Mouse (Mus musculus) adrenal gland, adult (tissue): ENCODE measurements at regions not wholly inside any gene's neighbourhood (a gene's known extent, or its start where the extent isn't known, plus 50 kb on each side); places are given as distances from the start of the nearest gene placed in this dataset.

Source experiments
- DNase-seq, 2 experiments: peaks; one replicate each; pipeline ENCODE4 v3.0.0; 2022 to 2023; ENCODE audit warnings: low spot score in 1 of 2; ENCODE audit not compliant: inconsistent age in 2 of 2

- DNase-seq, result no peak
These were observed 137.4 kb upstream of the Daam1 start for GRCm38 (mm10) chr12:71693346-71694038.

- peak; percentile 27 to 80 for DNase-seq
These were observed 129.1 kb upstream of the Daam1 start for GRCm38 (mm10) chr12:71701753-71702152.

DNA sequence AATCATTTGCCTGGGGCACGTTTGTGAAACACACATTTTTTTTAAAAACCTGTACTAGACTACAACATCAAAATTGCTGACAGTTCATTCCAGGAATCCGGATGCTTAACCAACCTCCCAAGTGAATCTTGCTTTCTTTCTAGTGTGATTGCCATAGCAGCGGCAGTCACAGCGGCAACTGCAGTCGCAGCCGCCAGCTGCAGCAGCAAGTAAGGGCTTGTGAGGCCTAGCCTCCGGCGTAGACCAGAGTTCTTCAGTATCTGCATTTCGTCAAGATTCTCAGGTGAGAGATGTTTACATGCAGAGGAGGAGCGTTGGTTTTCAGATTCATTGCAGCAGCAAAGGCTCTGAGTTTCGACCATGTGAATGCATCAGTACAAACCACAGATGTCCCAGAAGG is 128.7 kb upstream of the Daam1 start:
- no peak for DNase-seq

DNA sequence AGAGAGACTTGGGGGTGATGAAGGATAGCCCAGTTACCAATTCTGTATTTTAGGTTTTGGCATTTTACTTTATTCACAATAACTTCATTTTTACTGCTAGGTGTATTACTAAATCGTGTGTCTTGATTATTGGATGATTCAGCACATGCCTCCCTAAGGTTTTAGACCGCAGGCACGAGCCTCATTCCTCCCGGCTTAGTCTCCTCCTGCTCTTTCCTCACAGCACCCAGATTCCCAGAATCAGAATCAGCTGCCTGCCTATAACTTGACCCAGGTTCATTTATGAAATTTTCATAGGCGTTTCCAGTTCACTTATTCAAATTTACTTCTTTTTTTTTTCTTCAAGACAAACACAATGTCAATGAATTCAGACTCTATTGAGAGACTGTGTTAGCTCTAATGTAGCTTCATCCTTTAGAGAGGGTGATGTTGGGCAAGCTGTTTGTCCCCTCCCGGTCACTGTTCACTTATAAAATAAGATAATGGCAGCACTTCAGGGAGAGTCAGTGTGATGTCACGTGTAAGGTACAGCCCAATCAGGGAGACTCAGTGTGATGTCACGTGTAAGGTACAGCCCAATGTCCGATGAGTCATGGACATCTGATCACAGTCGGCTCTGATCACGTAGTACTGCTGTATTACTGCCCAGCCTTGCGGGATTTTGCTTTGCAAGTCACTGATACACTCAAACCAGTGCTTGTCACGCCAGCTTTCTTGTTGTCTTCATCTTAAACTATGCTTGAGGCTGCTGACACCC is 127.6 kb upstream of the Daam1 start:
- peak; percentile 23 to 40 for DNase-seq

DNA sequence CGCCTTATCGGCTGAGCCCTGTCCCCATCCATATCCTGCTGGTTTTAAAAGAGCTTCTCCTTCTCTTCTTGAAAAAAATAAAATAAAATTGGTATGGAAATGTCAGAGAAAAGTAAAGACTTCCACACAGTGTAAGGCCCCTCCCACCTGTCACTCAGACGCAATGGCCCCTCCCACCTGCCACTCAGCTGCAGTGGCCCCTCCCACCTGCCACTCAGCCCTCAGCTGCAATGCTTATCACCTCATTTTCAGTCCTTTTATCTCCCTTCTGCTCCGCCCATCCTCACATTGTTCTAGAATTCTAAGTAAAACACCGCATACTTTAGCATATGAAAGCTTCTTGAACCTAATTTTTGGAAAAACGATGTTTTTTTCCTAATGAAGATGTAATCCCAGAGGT is 126.4 kb upstream of the Daam1 start:
- DNase-seq, result no peak

- DNase-seq, result peak; percentile 65 to 90
These were observed 123.0 kb upstream of the Daam1 start for GRCm38 (mm10) chr12:71707727-71708369.

GRCm38 (mm10) chr12:71714606-71715005 is 116.3 kb upstream of the Daam1 start:
- no peak for DNase-seq

- peak in 1 of 2 experiments; percentile 27 for DNase-seq
These were observed 112.5 kb upstream of the Daam1 start for GRCm38 (mm10) chr12:71718412-71718811.

DNA sequence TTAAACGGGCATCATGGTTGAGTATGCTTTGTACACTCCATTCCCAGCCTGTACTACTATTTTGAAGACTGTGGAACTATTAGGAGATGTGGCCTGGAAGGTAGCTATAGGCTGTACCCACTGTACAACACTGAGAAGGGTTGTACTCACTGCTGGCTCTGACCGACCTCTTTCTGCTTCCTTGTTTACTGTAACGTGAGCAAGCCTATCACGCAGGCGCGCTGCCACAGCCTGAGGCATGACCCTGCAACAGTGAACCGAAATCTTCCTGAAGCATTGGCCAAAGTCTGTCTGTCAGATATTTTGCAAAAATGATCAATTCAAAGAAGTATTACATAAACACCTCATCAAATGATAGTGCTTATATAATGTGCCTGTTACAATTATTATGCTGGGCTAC is 112.0 kb upstream of the Daam1 start:
- DNase-seq, result no peak

DNA sequence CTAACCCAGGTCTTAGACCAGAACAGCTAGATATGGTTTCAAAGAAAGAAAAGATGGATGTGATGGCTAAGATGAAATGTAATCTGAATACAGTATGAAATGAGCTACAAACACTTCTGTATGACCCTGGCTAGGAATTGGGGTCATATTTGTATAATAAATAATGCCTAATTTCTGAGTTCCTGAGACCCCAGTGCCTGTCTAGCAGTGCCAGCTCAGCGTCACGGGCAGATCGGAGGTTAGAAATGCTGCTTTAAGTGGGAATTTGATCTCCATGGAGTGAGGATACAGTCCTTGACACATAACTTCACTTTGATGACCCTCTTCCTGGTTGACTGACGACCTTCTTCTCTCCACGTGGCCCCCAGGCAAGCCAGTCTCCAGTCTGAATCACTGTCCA is 105.7 kb upstream of the Daam1 start:
- no peak for DNase-seq

DNA sequence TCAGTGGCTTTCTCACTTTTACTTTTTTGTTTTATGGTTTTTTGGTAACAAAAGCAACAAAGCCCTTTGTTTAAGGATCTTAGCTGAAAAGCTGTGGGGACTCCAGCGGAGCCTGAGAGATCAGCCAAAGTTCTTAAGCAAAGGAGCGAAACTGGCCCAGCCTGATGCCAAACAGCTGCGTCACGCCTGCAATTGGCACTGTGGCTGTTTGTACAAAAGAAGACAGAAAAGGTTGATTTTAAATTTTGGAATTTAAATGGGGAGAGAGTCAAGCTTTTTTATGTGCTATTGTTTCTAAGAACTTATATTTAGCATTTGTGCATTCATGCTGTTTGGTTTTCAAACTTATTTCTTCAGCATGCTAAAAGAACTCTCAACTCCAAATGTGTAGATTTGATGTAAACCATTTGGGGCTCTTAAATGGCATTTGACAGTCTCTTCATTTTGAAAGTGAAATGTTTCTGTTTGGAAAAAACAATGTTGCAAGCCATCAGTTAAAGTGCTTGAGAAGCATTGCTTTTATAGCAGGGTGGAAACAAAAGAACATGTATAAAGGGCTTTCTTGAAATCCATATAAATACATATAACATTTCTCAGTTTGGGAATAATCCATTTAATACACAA is 105.1 kb upstream of the Daam1 start:
- no peak for DNase-seq

DNA sequence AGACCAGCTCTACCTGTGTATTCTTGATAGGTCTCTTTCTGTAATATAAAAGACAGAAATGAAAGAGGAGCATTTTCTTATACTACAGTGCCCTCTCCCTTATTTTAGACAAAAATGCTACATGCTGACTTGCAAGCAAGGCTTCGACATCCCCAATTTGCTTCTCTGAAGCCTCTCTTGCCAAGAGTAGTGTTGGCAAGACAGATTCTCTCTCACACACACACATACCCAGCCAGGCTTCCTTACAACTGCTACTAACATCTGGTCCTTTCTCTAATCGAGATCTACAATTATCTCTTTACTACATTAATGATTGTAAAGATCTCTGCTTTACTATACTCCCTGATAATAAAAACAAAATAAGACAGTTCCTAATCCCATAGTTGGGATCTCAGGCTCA is 87.5 kb upstream of the Daam1 start:
- DNase-seq, result no peak

GRCm38 (mm10) chr12:71746011-71746410 is 84.9 kb upstream of the Daam1 start:
- no peak for DNase-seq

DNA sequence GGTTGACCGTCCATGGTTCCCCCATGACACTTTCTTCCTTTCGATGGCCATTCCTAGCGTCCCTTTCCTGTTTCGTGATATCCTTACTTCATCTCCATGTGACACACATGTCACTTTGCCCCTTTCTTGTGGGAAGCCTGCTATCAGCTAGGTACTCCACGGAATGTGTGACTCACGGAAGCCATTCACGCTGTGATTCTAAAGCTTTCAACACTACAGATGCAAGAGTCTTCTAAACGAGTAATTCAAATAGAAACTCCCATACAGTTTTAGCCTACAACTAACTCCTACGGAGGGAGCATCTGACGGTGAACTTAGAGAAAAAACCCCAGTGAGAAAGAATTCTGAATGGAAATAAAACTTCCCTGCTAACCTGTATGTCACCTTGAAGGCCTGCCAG is 83.5 kb upstream of the Daam1 start:
- no peak for DNase-seq

- DNase-seq, result peak in 1 of 2 experiments; percentile 46
These were observed 83.0 kb upstream of the Daam1 start for GRCm38 (mm10) chr12:71747831-71748368.

DNA sequence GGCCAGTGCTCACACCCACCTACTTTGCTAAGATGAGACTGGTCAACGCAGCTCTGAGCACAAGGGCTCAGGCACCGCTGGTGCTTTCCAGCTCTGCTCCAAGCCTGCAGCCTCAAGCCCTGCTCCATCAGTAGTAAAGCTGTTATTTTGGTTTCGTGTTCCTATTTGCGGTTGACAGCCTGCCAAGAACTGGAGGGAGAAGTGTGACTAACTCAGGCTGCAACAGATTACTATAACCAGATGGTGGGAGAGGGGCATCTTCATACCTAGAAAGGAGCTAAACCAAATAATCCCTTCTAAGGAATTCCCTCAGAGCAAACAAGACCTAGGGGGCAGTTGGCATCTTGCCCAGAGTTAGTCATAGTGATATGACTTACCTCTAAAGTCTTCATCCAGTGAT is 82.1 kb upstream of the Daam1 start:
- DNase-seq, result peak; percentile 66 to 87

DNA sequence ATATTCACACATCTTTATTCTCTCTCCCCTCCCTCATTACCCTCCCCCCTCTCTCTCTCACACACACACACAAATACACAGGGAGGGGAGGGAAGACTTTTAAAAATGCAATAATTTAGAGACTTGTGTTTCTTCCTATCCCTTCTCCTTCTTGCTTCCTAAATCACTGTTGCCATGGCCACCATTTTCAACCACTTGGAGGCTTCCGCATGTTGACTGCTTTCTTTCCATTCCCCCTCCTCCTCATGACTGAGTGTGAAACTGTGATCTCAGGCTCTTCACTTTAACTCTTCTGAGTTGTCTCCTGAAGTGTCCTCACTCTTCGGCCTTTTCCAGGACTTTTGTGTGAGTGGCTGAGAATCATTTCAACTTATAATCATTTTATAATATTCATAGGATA is 81.2 kb upstream of the Daam1 start:
- no peak for DNase-seq

DNA sequence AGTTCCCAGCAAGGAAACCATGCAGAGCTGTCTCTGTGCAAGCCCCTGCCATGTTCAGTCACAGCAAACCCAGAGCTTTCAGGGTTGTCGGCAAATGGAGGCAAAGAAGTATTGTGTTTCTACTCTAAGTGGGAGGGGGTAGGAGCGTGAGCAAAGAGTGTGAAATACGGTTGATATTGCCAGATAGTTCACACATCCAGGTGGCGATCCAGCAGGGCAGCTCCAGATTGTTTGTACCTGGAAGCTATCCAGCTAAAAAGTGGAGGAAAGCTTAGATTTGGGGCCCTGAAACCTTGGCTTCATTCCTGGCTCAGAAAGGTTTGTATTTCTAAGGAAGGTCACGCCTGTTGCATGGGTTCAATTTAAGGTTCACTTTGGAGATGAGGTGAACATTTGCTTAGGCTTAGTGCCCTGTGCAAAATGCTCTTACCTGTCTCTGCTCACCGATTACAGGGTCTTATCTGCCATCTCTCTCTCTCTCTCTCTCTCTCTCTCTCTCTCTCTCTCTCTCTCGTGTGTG is 78.1 kb upstream of the Daam1 start:
- DNase-seq, result peak in 1 of 2 experiments; percentile 53

- DNase-seq, result peak; percentile 57 to 83
These were observed 77.6 kb upstream of the Daam1 start for GRCm38 (mm10) chr12:71753276-71753675.

DNA sequence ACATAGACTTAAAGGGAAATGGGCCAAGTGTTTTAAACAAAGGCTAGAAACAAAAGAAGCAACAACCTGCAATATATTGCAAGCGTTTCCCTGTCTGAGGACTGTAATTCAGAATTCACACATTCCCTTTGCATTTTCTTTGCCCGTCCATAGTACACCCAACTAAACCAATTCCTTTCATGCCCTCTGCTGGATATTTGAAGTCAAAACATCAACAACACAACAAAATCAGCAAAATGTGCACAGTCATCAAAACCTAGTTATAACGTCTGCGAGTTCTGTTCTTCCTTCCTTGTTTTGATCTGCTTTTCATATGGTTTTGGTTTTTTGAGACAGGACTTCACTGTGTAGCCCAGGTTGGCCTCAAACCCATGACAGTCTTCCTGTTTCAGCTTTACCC is 67.7 kb upstream of the Daam1 start:
- peak in 1 of 2 experiments; percentile 51 for DNase-seq

GRCm38 (mm10) chr12:71766086-71766485 is 64.8 kb upstream of the Daam1 start:
- DNase-seq, result no peak
